Mouse (Mus musculus) limb, embryonic 14.5 days (tissue): ENCODE results near the gene Fam20b. TPM values are rescaled to one million over a fixed set of nuclear protein-coding genes. Genes with fewer than 3 reads are reported as not detected.

Source experiments
- ATAC-seq: fragments of 200-750 bp; cut with Nextera tagmentation; 2 replicates; pipeline ENCODE4 v1.8.0; 2017; ENCODE audit warnings: low read depth, moderate number of reproducible peaks, moderate TSS enrichment; ENCODE audit not compliant: low FRiP score
- DNase-seq: peaks from one replicate; pipeline ENCODE4 v3.0.0-alpha.2; 2015; ENCODE audit warnings: low spot score
- H3K27ac ChIP-seq: fragments of 300-500 bp; sonication (generic); replicated peaks from 2 replicates; pipeline ENCODE4 v1.5.1; 2014; ENCODE audit warnings: low read depth, mild to moderate bottlenecking, low read length, moderate library complexity, mixed read lengths
- H3K27me3 ChIP-seq: fragments of 300-500 bp; sonication (generic); 2 replicates; pipeline ENCODE4 v1.6.1; 2014; ENCODE audit warnings: low read length, mixed read lengths; ENCODE audit not compliant: control insufficient read depth, insufficient read depth
- H3K36me3 ChIP-seq: fragments of 300-500 bp; sonication (generic); 2 replicates; pipeline ENCODE4 v1.6.1; 2014; ENCODE audit warnings: mild to moderate bottlenecking, low read length, moderate library complexity, mixed read lengths; ENCODE audit not compliant: control insufficient read depth, insufficient read depth
- H3K4me1 ChIP-seq: fragments of 300-500 bp; sonication (generic); 2 replicates; pipeline ENCODE4 v1.6.1; 2014; ENCODE audit warnings: antibody characterized with exemption, low read length, mixed read lengths; ENCODE audit not compliant: control insufficient read depth, insufficient read depth
- H3K4me2 ChIP-seq: fragments of 300-500 bp; sonication (generic); replicated peaks from 2 replicates; pipeline ENCODE4 v1.6.1; 2014; ENCODE audit warnings: low read depth, mild to moderate bottlenecking, low read length, moderate library complexity; ENCODE audit not compliant: severe bottlenecking
- H3K4me3 ChIP-seq: fragments of 300-500 bp; sonication (generic); replicated peaks from 2 replicates; pipeline ENCODE4 v1.5.1; 2014; ENCODE audit warnings: low read length
- H3K9ac ChIP-seq: fragments of 300-500 bp; sonication (generic); 2 replicates; pipeline ENCODE4 v1.6.1; 2014; ENCODE audit warnings: mild to moderate bottlenecking, low read depth, low read length, moderate library complexity; ENCODE audit not compliant: severe bottlenecking
- H3K9me3 ChIP-seq: fragments of 300-500 bp; sonication (generic); 2 replicates; pipeline ENCODE4 v1.6.1; 2016; ENCODE audit warnings: low read length; ENCODE audit not compliant: control insufficient read depth
- POLR2A ChIP-seq: fragments of 200-500 bp; IDR thresholded peaks from 2 replicates; pipeline ENCODE4 v1.8.0; 2012; ENCODE audit warnings: inconsistent platforms, mild to moderate bottlenecking, moderate library complexity, borderline replicate concordance; ENCODE audit not compliant: insufficient read depth, insufficient read length; ENCODE audit errors: extremely low read depth
- WGBS: fragments of 180-500 bp; shearing (Covaris S2); extraction: QIAGEN DNeasy Blood & Tissue Kit; methylation state at CpG from one replicate; pipeline ENCODE4 v1.1.7; 2014; 5-methylcytosine and 5-hydroxymethylcytosine counted together
- polyA plus RNA-seq, 2 experiments: library from polyadenylated mRNA; depleted of rRNA in 1 of 2; stranded (reverse) in 1 of 2; unstranded in 1 of 2; fragments of >200 nt; fragmentation: Nextera tagmentation in 1 of 2; extraction: Ambion mirVana in 1 of 2; gene quantifications; 2 replicates each; pipeline versions ENCODE4 v1.2.1 to v1.2.3; 2012 to 2014

The Fam20b gene
- polyA plus RNA-seq, 2 experiments = 33.5 to 35.8 TPM

DNA sequence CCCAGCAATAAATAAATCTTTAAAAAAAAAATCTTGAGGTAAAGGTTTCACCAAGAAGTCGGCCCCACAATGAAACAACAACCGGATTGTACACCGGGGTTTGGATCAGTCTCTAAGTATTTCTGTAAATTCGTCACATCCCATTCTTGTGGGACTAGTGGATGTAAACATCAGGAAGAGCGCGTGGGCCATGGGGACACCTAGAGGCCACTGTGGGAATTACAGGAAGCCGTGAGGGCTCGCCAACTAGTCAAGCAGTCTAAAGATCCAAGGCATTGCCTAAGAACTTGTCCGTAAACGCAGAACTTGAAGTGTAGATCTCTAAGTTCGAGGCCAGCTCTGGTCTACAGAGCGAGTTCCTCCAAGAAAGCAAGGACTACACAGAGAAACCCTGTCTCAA, 42.7 kb downstream of the Fam20b start:
- Histone ChIP-seq H3K4me2 (no peak overlapping the region), H3K9me3 (no peaks in the 10 kb centered on the region), H3K36me3 (peaks cover 14% of the 10 kb centered on the region), H3K4me3 (no peak overlapping the region), H3K27ac (no peak overlapping the region), H3K4me1 (peaks cover 8% of the 10 kb centered on the region), H3K27me3 (no peaks in the 10 kb centered on the region), H3K9ac (no peak overlapping the region)
- no peak for TF ChIP-seq POLR2A
- peak; percentile 68 for DNase-seq
- 39% methylated on average over 12 of the region's 12 CpGs for WGBS
- ATAC-seq = no peak

GRCm38 (mm10) chr1:156674195-156675000, 44.5 kb downstream of the Fam20b start, which contains the start of gene Tor3a:
Gene Tor3a, minus strand, starts transcription at chr1:156674356.
- Histone ChIP-seq H3K9me3 (no peaks in the 10 kb centered on the region), H3K36me3 (peaks cover 2% of the 10 kb centered on the region; the same call in 1 of the 2 replicates), H3K27me3 (no peaks in the 10 kb centered on the region), H3K4me1 (peaks cover 8% of the 10 kb centered on the region), H3K4me3 (peak within 1 kb of the TSS; percentile 57), H3K27ac (no peak within 1 kb of the TSS), H3K4me2 (peak within 1 kb of the TSS; percentile 94), H3K9ac (peak within 1 kb of the TSS; percentile 62)
- DNase-seq = peak; percentile 69
- 9% methylated on average over 31 of the region's 37 CpGs for WGBS
- no peak for TF ChIP-seq POLR2A
- ATAC-seq = peak; percentile 75

- 1% methylated on average over 28 of the region's 29 CpGs for WGBS
- H3K4me2 ChIP-seq = peak overlapping the region; percentile 94
- peak overlapping the region; percentile 62 for H3K9ac ChIP-seq
- no peak for TF ChIP-seq POLR2A
- no peaks in the 10 kb centered on the region for H3K36me3 ChIP-seq
- ATAC-seq = peak; percentile 9; the same call in 1 of the 2 replicates
- DNase-seq = no peak
- no peaks in the 10 kb centered on the region for H3K9me3 ChIP-seq
- peak overlapping the region; percentile 57 for H3K4me3 ChIP-seq
- H3K4me1 ChIP-seq = peaks cover 10% of the 10 kb centered on the region
- no peaks in the 10 kb centered on the region for H3K27me3 ChIP-seq
- no peak overlapping the region for H3K27ac ChIP-seq
Measured at GRCm38 (mm10) chr1:156673476-156674194, 45.3 kb downstream of the Fam20b start.

- no peaks in the 10 kb centered on the region for H3K9me3 ChIP-seq
- H3K36me3 ChIP-seq = no peaks in the 10 kb centered on the region
- DNase-seq (no peak), ATAC-seq (no peak)
- H3K27me3 ChIP-seq = no peaks in the 10 kb centered on the region
- 18% methylated on average over 14 of the region's 14 CpGs for WGBS
- peak overlapping the region; percentile 57 for H3K4me3 ChIP-seq
- H3K9ac ChIP-seq = peak overlapping the region; percentile 62; the same call in 1 of the 2 replicates
- H3K27ac ChIP-seq = no peak overlapping the region
- no peak for TF ChIP-seq POLR2A
- H3K4me2 ChIP-seq = peak overlapping the region; percentile 94
- peaks cover 11% of the 10 kb centered on the region for H3K4me1 ChIP-seq
Measured at GRCm38 (mm10) chr1:156672720-156673475, 46.0 kb downstream of the Fam20b start.

- 89% methylated on average over 3 of the region's 3 CpGs for WGBS
- Histone ChIP-seq H3K36me3 (no peaks in the 10 kb centered on the region), H3K4me1 (peaks cover 11% of the 10 kb centered on the region), H3K9ac (no peak overlapping the region), H3K27me3 (no peaks in the 10 kb centered on the region), H3K4me2 (no peak overlapping the region), H3K4me3 (no peak overlapping the region), H3K9me3 (no peaks in the 10 kb centered on the region), H3K27ac (no peak overlapping the region)
- no peak for TF ChIP-seq POLR2A
- ATAC-seq (no peak), DNase-seq (no peak)
Measured at GRCm38 (mm10) chr1:156671921-156672320, 47.0 kb downstream of the Fam20b start.
